Mouse (Mus musculus): ENCODE measurements around the gene Ubqlnl. TPM values are rescaled to one million over a fixed set of nuclear protein-coding genes. Genes with fewer than 3 reads are reported as not detected.

Gene Ubqlnl
- polyA plus RNA-seq, 1 experiment from 2014 or later: not detected

GRCm38 (mm10) chr7:104104757-104104972 lies 45.7 kb downstream of the Ubqlnl start, which contains the start of gene Olfr646:
Olfr646 (plus strand) TSS chr7:104104873.
- no peaks in the 10 kb centered on the region for H3K4me1 ChIP-seq (replicated peaks)
- H3K4me3 ChIP-seq: no peak within 1 kb of the TSS
- no peak within 1 kb of the TSS for H3K27ac ChIP-seq
- H3K27me3 ChIP-seq (ENCODE audit: insufficient read depth, poor library complexity, severe bottlenecking): no peaks in the 10 kb centered on the region
- H3K36me3 ChIP-seq: no peaks in the 10 kb centered on the region
- no peaks in the 10 kb centered on the region for H3K9me3 ChIP-seq
- DNase-seq (ENCODE audit: low spot score): no peak

GRCm38 (mm10) chr7:104103913-104104756 lies 46.2 kb downstream of the Ubqlnl start:
- H3K9me3 ChIP-seq: no peaks in the 10 kb centered on the region
- H3K4me3 ChIP-seq: no peak overlapping the region
- no peaks in the 10 kb centered on the region for H3K4me1 ChIP-seq (replicated peaks)
- no peak overlapping the region for H3K27ac ChIP-seq
- WGBS: 67% methylated on average over 4 of the region's 4 CpGs
- H3K36me3 ChIP-seq: no peaks in the 10 kb centered on the region
- no peak for DNase-seq (ENCODE audit: low spot score)
- H3K27me3 ChIP-seq (ENCODE audit: insufficient read depth, poor library complexity, severe bottlenecking): no peaks in the 10 kb centered on the region

Other genes with a start within 250 kb of the Ubqlnl start
- not detected in 2 replicates for gene Olfr65, start 247.1 kb downstream of the Ubqlnl start, polyA plus RNA-seq (2016; fragmentation: Nextera tagmentation; extraction: Ambion mirVana)
- gene Olfr631, start 221.7 kb downstream of the Ubqlnl start, polyA plus RNA-seq (2016; fragmentation: Nextera tagmentation; extraction: Ambion mirVana): not detected in 2 replicates
- gene Olfr632, start 216.2 kb downstream of the Ubqlnl start, polyA plus RNA-seq (2016; fragmentation: Nextera tagmentation; extraction: Ambion mirVana): not detected in 2 replicates
- not detected in 2 replicates for gene Olfr633, start 206.1 kb downstream of the Ubqlnl start, polyA plus RNA-seq (2016; fragmentation: Nextera tagmentation; extraction: Ambion mirVana)
- gene Olfr635, start 179.4 kb downstream of the Ubqlnl start, polyA plus RNA-seq (2016; fragmentation: Nextera tagmentation; extraction: Ambion mirVana): 0.03 TPM in 1 of 2 replicates, not detected in the other
- not detected in 2 replicates for gene Olfr638, start 151.8 kb downstream of the Ubqlnl start, polyA plus RNA-seq (2016; fragmentation: Nextera tagmentation; extraction: Ambion mirVana)
- gene Olfr639, start 133.3 kb downstream of the Ubqlnl start, polyA plus RNA-seq (2016; fragmentation: Nextera tagmentation; extraction: Ambion mirVana): 0.02 TPM in 1 of 2 replicates, not detected in the other
- gene Olfr640, start 125.0 kb downstream of the Ubqlnl start, polyA plus RNA-seq (2016; fragmentation: Nextera tagmentation; extraction: Ambion mirVana): not detected in 2 replicates
- gene Olfr641, start 115.1 kb downstream of the Ubqlnl start, polyA plus RNA-seq (2016; fragmentation: Nextera tagmentation; extraction: Ambion mirVana): not detected in 2 replicates
- not detected in 2 replicates for gene Olfr642, start 97.9 kb downstream of the Ubqlnl start, polyA plus RNA-seq (2016; fragmentation: Nextera tagmentation; extraction: Ambion mirVana)
- not detected in 2 replicates for gene 4930516K23Rik, start 89.1 kb downstream of the Ubqlnl start, polyA plus RNA-seq (2016; fragmentation: Nextera tagmentation; extraction: Ambion mirVana)
- gene Olfr644, start 78.7 kb downstream of the Ubqlnl start, polyA plus RNA-seq (2016; fragmentation: Nextera tagmentation; extraction: Ambion mirVana): not detected in 2 replicates
- not detected in 2 replicates for gene Olfr645, start 65.1 kb downstream of the Ubqlnl start, polyA plus RNA-seq (2016; fragmentation: Nextera tagmentation; extraction: Ambion mirVana)
- gene Olfr646, start 45.7 kb downstream of the Ubqlnl start, polyA plus RNA-seq (2016; fragmentation: Nextera tagmentation; extraction: Ambion mirVana): not detected in 2 replicates
- gene Ubqln5, start 20.7 kb downstream of the Ubqlnl start, polyA plus RNA-seq (2016; fragmentation: Nextera tagmentation; extraction: Ambion mirVana): not detected in 2 replicates
- gene Olfr643, start 13.2 kb downstream of the Ubqlnl start, polyA plus RNA-seq (2016; fragmentation: Nextera tagmentation; extraction: Ambion mirVana): not detected in 2 replicates
- gene Ubqln3, start 7.3 kb downstream of the Ubqlnl start, polyA plus RNA-seq (2016; fragmentation: Nextera tagmentation; extraction: Ambion mirVana): not detected in 2 replicates
- gene Olfm5, start 14.3 kb upstream of the Ubqlnl start, polyA plus RNA-seq (2016; fragmentation: Nextera tagmentation; extraction: Ambion mirVana): not detected in 2 replicates
- 0.31 and 0.32 TPM in 2 replicates for gene Olfr648, start 32.8 kb upstream of the Ubqlnl start, polyA plus RNA-seq (2016; fragmentation: Nextera tagmentation; extraction: Ambion mirVana)
- not detected in 2 replicates for gene Olfr649, start 45.4 kb upstream of the Ubqlnl start, polyA plus RNA-seq (2016; fragmentation: Nextera tagmentation; extraction: Ambion mirVana)
- gene Trim6, start 68.2 kb upstream of the Ubqlnl start, polyA plus RNA-seq (2016; fragmentation: Nextera tagmentation; extraction: Ambion mirVana): 3.5 and 5.7 TPM in 2 replicates
- 0.85 TPM in 2 replicates for gene Trim34a, start 93.9 kb upstream of the Ubqlnl start, polyA plus RNA-seq (2016; fragmentation: Nextera tagmentation; extraction: Ambion mirVana)
- 0.13 TPM in 1 of 2 replicates, not detected in the other for gene Trim5, start 137.5 kb upstream of the Ubqlnl start, polyA plus RNA-seq (2016; fragmentation: Nextera tagmentation; extraction: Ambion mirVana)
- gene Trim12a, start 164.9 kb upstream of the Ubqlnl start, polyA plus RNA-seq (2016; fragmentation: Nextera tagmentation; extraction: Ambion mirVana): 1.6 and 2.4 TPM in 2 replicates
- not detected in 2 replicates for gene Trim34b, start 178.9 kb upstream of the Ubqlnl start, polyA plus RNA-seq (2016; fragmentation: Nextera tagmentation; extraction: Ambion mirVana)
- gene Trim12c, start 202.8 kb upstream of the Ubqlnl start, polyA plus RNA-seq (2016; fragmentation: Nextera tagmentation; extraction: Ambion mirVana): 0.51 and 0.67 TPM in 2 replicates
- gene Trim30b, start 219.3 kb upstream of the Ubqlnl start, polyA plus RNA-seq (2016; fragmentation: Nextera tagmentation; extraction: Ambion mirVana): not detected in 2 replicates

Data from hindbrain, embryonic 10.5 days (tissue).